Mouse (Mus musculus): ENCODE data around the gene Ninl. TPM values are rescaled to one million over a fixed set of nuclear protein-coding genes. Genes with fewer than 3 reads are reported as not detected.
"Not testable (repeated sequence)": the region's sequence is repeated elsewhere in the genome, so short reads cannot be mapped to it uniquely, and the experiment has no call there.

The Ninl gene
- polyA plus RNA-seq, 1 experiment from 2014 or later, result 19.2 TPM

- Histone ChIP-seq H3K27me3 (replicated peaks; ENCODE audit: control insufficient read depth, insufficient read depth, low read length) (no peaks in the 10 kb centered on the region), H3K9ac (ENCODE audit: low read depth, low read length) (no peak overlapping the region), H3K4me1 (replicated peaks; ENCODE audit: control insufficient read depth, insufficient read depth, low read length) (no peaks in the 10 kb centered on the region), H3K27ac (ENCODE audit: low read depth, low read length) (no peak overlapping the region), H3K4me2 (no peak overlapping the region), H3K9me3 (ENCODE audit: control insufficient read depth, low read length) (no peaks in the 10 kb centered on the region), H3K4me3 (ENCODE audit: low read depth, low read length) (no peak overlapping the region), H3K36me3 (ENCODE audit: control insufficient read depth, insufficient read depth, low read length) (peaks cover 14% of the 10 kb centered on the region; the same call in 1 of the 2 replicates)
- 78% methylated on average over 3 of the region's 3 CpGs for WGBS
- no peak for DNase-seq (ENCODE audit: low spot score)
- peak; percentile 19; the same call in 1 of the 2 replicates for ATAC-seq (replicated peaks; ENCODE audit: low FRiP score)
Measured at GRCm38 (mm10) chr2:150918720-150919119, 120.5 kb downstream of the Ninl start.

- no peak overlapping the region for H3K4me3 ChIP-seq (ENCODE audit: low read depth, low read length)
- no peaks in the 10 kb centered on the region for H3K4me1 ChIP-seq (replicated peaks; ENCODE audit: control insufficient read depth, insufficient read depth, low read length)
- H3K4me2 ChIP-seq, result no peak overlapping the region
- DNase-seq (ENCODE audit: low spot score) (no peak), ATAC-seq (replicated peaks; ENCODE audit: low FRiP score) (no peak)
- H3K27me3 ChIP-seq (replicated peaks; ENCODE audit: control insufficient read depth, insufficient read depth, low read length), result no peaks in the 10 kb centered on the region
- 75% methylated on average over 5 of the region's 5 CpGs for WGBS
- no peak overlapping the region for H3K9ac ChIP-seq (ENCODE audit: low read depth, low read length)
- no peak overlapping the region for H3K27ac ChIP-seq (ENCODE audit: low read depth, low read length)
- H3K9me3 ChIP-seq (ENCODE audit: control insufficient read depth, low read length), result no peaks in the 10 kb centered on the region
- H3K36me3 ChIP-seq (ENCODE audit: control insufficient read depth, insufficient read depth, low read length), result peaks cover 12% of the 10 kb centered on the region; the same call in 1 of the 2 replicates
Measured at GRCm38 (mm10) chr2:150915786-150916185, 123.4 kb downstream of the Ninl start.

DNA sequence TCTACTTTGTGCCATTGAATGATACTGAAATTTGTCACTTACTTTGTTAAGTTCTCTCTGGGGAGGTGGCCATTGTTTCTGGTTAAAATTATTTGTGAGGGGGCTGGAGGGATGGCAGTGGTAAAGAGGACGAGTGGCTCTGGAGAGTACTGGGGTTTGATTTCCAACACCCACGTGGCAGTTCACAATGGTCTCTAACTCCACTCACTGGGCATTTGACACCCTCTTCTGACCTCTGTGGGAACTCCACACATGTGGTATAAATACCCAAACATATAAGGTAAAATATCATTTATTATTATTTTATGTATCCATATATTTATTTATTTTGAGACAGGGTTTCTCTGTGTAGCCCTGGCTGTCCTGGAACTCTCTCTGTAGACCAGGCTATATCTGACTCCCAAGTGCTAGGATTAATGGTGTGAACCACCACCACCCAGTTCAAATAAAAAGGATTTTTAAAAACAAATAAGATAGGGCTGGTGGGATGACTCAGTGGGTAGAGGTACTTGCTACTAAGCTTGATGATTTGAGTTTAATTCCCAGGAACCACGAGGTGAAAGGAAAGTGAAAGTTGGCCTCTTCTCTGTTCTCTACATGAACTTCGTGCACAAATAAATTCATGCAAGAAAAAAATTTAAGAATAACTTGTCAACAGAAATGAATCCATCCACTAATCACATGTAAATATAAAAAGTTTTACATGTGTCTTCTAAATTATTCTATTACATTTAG lies 124.2 kb downstream of the Ninl start:
- peaks cover 2% of the 10 kb centered on the region; the same call in 1 of the 2 replicates for H3K4me1 ChIP-seq (replicated peaks; ENCODE audit: control insufficient read depth, insufficient read depth, low read length)
- no peak overlapping the region for H3K4me2 ChIP-seq
- no peaks in the 10 kb centered on the region for H3K9me3 ChIP-seq (ENCODE audit: control insufficient read depth, low read length)
- ATAC-seq (replicated peaks; ENCODE audit: low FRiP score), result no peak
- H3K4me3 ChIP-seq (ENCODE audit: low read depth, low read length), result no peak overlapping the region
- no peak for DNase-seq (ENCODE audit: low spot score)
- no peak overlapping the region for H3K9ac ChIP-seq (ENCODE audit: low read depth, low read length)
- peaks cover 12% of the 10 kb centered on the region; the same call in 1 of the 2 replicates for H3K36me3 ChIP-seq (ENCODE audit: control insufficient read depth, insufficient read depth, low read length)
- 71% methylated on average over 4 of the region's 4 CpGs for WGBS
- H3K27me3 ChIP-seq (replicated peaks; ENCODE audit: control insufficient read depth, insufficient read depth, low read length), result no peaks in the 10 kb centered on the region
- H3K27ac ChIP-seq (ENCODE audit: low read depth, low read length), result no peak overlapping the region

DNA sequence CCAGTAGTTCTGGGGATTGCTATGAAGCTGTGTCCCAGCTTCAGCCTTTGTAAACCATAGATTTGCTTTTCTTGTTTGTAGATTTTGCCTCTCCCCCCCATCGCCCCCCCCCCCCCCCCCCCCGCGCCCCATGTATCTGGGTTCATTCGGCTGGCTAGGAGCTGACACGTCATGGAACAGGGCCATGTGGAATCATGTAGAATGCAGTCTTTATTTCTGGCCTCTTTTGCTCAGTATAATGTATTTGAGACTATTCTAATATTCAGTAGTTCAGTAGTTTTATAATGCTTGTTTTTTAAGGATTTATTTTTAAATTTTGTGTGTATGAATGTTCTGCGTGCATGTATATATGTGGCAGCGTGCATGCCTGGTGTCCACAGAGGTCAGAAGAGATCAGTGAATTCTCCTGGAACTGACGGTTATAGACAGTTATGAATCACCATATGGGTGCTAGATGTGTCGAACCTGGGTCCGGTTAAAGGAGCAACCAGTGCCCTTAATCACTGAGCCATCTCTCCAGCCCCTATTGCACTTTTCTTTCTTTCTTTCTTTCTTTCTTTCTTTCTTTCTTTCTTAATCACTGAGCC lies 128.8 kb downstream of the Ninl start:
- Histone ChIP-seq H3K4me1 (replicated peaks; ENCODE audit: control insufficient read depth, insufficient read depth, low read length) (peaks cover 2% of the 10 kb centered on the region; the same call in 1 of the 2 replicates), H3K36me3 (ENCODE audit: control insufficient read depth, insufficient read depth, low read length) (0 out of 2 replicates have a peak, but pooled peaks cover under 1% of the 10 kb centered on the region), H3K27me3 (replicated peaks; ENCODE audit: control insufficient read depth, insufficient read depth, low read length) (no peaks in the 10 kb centered on the region), H3K9me3 (ENCODE audit: control insufficient read depth, low read length) (no peaks in the 10 kb centered on the region), H3K9ac (ENCODE audit: low read depth, low read length) (peak overlapping the region; percentile 85), H3K4me3 (ENCODE audit: low read depth, low read length) (peak overlapping the region; percentile 77), H3K27ac (ENCODE audit: low read depth, low read length) (no peak overlapping the region; the same call in 1 of the 2 replicates), H3K4me2 (peak overlapping the region; percentile 92)
- DNase-seq (ENCODE audit: low spot score) (no peak), ATAC-seq (replicated peaks; ENCODE audit: low FRiP score) (no peak)
- 46% methylated on average over 8 of the region's 10 CpGs for WGBS

DNA sequence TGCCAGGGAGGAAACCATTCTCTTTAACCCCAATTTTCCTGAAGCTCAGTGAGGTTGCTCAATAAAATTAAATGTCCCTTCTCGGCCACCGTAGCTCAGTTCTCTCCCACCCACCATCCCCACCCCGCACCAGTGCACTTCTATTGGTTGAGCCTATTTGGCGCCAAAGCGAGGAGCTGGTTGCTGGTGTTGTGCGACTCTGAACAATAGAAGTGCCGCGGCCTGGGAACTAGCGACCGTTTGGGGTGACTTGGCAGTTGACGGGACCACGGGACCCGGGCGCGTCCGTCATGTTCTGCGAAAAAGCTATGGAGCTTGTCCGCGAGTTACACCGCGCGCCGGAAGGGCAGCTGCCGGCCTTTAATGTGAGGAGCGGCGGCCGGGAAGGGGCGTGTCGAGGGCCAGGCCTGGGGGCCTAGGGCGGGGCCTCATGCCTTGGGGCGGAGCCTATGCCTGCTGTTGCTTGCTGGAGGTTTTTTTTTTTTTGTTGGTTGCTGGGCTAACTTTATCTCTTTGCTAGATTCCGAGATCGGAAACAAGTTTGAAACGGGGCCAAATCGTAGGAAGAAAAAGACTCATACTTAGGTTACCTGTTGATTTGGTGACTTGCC lies 129.6 kb downstream of the Ninl start:
- ATAC-seq (replicated peaks; ENCODE audit: low FRiP score) (peak; percentile 89), DNase-seq (ENCODE audit: low spot score) (peak; percentile 95)
- Histone ChIP-seq H3K9me3 (ENCODE audit: control insufficient read depth, low read length) (no peaks in the 10 kb centered on the region), H3K27me3 (replicated peaks; ENCODE audit: control insufficient read depth, insufficient read depth, low read length) (no peaks in the 10 kb centered on the region), H3K36me3 (ENCODE audit: control insufficient read depth, insufficient read depth, low read length) (no peaks in the 10 kb centered on the region), H3K27ac (ENCODE audit: low read depth, low read length) (peak overlapping the region; percentile 89), H3K9ac (ENCODE audit: low read depth, low read length) (peak overlapping the region; percentile 85), H3K4me2 (peak overlapping the region; percentile 92), H3K4me3 (ENCODE audit: low read depth, low read length) (peak overlapping the region; percentile 77), H3K4me1 (replicated peaks; ENCODE audit: control insufficient read depth, insufficient read depth, low read length) (peaks cover 2% of the 10 kb centered on the region; the same call in 1 of the 2 replicates)
- under 1% methylated on average over 35 of the region's 35 CpGs for WGBS

GRCm38 (mm10) chr2:150908881-150909280 lies 130.3 kb downstream of the Ninl start:
- H3K4me1 ChIP-seq (replicated peaks; ENCODE audit: control insufficient read depth, insufficient read depth, low read length); H3K36me3 ChIP-seq (ENCODE audit: control insufficient read depth, insufficient read depth, low read length); H3K9me3 ChIP-seq (ENCODE audit: control insufficient read depth, low read length); ATAC-seq (replicated peaks; ENCODE audit: low FRiP score); H3K27me3 ChIP-seq (replicated peaks; ENCODE audit: control insufficient read depth, insufficient read depth, low read length); DNase-seq (ENCODE audit: low spot score); H3K9ac ChIP-seq (ENCODE audit: low read depth, low read length): not testable (repeated sequence)
- WGBS, result 42% methylated on average over 6 of the region's 6 CpGs
- peak overlapping the region; percentile 77 for H3K4me3 ChIP-seq (ENCODE audit: low read depth, low read length)
- H3K4me2 ChIP-seq, result peak overlapping the region; percentile 92
- H3K27ac ChIP-seq (ENCODE audit: low read depth, low read length), result peak overlapping the region; percentile 89; the same call in 1 of the 2 replicates

DNA sequence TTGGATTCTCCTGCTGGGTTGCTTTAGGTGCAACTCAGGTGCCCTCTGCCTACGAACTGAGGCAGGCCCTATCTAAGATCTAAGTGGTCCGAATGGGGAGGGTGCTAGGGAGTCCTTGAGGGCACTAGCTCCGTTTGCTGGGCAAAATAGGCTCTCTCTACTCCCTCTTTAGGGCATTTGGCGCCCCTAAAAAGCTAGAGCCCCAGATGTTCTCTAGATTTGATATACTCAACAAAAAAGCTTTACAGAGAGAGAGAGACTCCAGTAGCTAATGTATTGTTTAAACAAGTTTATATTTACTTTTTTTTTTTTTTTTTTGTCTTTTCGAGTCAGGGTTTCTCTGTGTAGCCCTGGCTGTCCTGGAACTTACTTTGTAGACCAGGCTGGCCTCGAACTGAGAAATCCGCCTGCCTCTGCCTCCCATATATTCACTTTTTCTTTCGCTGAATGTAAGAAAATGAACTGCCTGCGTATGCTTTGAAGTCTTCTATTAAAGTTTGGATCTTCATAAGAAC lies 134.2 kb downstream of the Ninl start, which contains the start of gene Gins1:
Gene Gins1 (plus strand): TSS at position 465 of the 515 bp plus-strand sequence.
- ATAC-seq (replicated peaks; ENCODE audit: low FRiP score), result peak; percentile 60

GRCm38 (mm10) chr2:150904272-150904935 lies 134.8 kb downstream of the Ninl start, which contains the start of gene Abhd12:
Gene Abhd12 (minus strand): TSS chr2:150904741.
- no peaks in the 10 kb centered on the region for H3K9me3 ChIP-seq (ENCODE audit: control insufficient read depth, low read length)
- H3K27me3 ChIP-seq (replicated peaks; ENCODE audit: control insufficient read depth, insufficient read depth, low read length), result no peaks in the 10 kb centered on the region
- ATAC-seq (replicated peaks; ENCODE audit: low FRiP score), result peak; percentile 96
- DNase-seq (ENCODE audit: low spot score), result peak; percentile 99
- H3K36me3 ChIP-seq (ENCODE audit: control insufficient read depth, insufficient read depth, low read length), result no peaks in the 10 kb centered on the region
- peaks cover 6% of the 10 kb centered on the region for H3K4me1 ChIP-seq (replicated peaks; ENCODE audit: control insufficient read depth, insufficient read depth, low read length)
- peak within 1 kb of the TSS; percentile 78 for H3K4me3 ChIP-seq (ENCODE audit: low read depth, low read length)
- peak within 1 kb of the TSS; percentile 78 for H3K4me2 ChIP-seq
- WGBS, result under 1% methylated on average over 72 of the region's 72 CpGs
- peak within 1 kb of the TSS; percentile 88 for H3K27ac ChIP-seq (ENCODE audit: low read depth, low read length)
- H3K9ac ChIP-seq (ENCODE audit: low read depth, low read length), result peak within 1 kb of the TSS; percentile 84

More for the DNA sequence above, 134.2 kb downstream of the Ninl start, which contains the start of gene Gins1:
- WGBS, result 30% methylated on average over 9 of the region's 9 CpGs
- H3K27me3 ChIP-seq (replicated peaks; ENCODE audit: control insufficient read depth, insufficient read depth, low read length), result no peaks in the 10 kb centered on the region
- peak within 1 kb of the TSS; percentile 84 for H3K9ac ChIP-seq (ENCODE audit: low read depth, low read length)
- H3K4me3 ChIP-seq (ENCODE audit: low read depth, low read length), result peak within 1 kb of the TSS; percentile 78
- H3K4me2 ChIP-seq, result peak within 1 kb of the TSS; percentile 78
- DNase-seq (ENCODE audit: low spot score), result no peak
- H3K36me3 ChIP-seq (ENCODE audit: control insufficient read depth, insufficient read depth, low read length), result no peaks in the 10 kb centered on the region
- no peaks in the 10 kb centered on the region for H3K9me3 ChIP-seq (ENCODE audit: control insufficient read depth, low read length)
- peak within 1 kb of the TSS; percentile 88 for H3K27ac ChIP-seq (ENCODE audit: low read depth, low read length)
- peaks cover 6% of the 10 kb centered on the region for H3K4me1 ChIP-seq (replicated peaks; ENCODE audit: control insufficient read depth, insufficient read depth, low read length)
